Comparison of ENCODE assay signal across 8 mouse cellular contexts in genomic region chr10:96750861-96751260, GRCm38 (mm10).
DNase-seq lines count a peak whose midpoint lies in the region; ATAC-seq and TF ChIP-seq lines count a peak whose summit lies in the region.

No protein-coding gene starts in this region.

- H3K4me2 ChIP-seq in kidney, embryonic 16.5 days (replicated peaks; ENCODE audit: low read depth, low read length): peak overlapping the region; percentile 57; the same call in 1 of the 2 replicates
- no peak overlapping the region for H3K4me2 ChIP-seq in hindbrain, embryonic 14.5 days (replicated peaks)

- intact Hi-C loops in heart, adult 2 months (cut with DNase I): loop anchor here (2.0 to 10.0 kb wide), 5 partner anchors 111 to 564 kb away; partner anchors contain the start of gene Btg1

- H3K27ac ChIP-seq in heart, adult 2 months: peak overlapping the region; percentile 84
- peak overlapping the region; percentile 64 for H3K27ac ChIP-seq in kidney, embryonic 16.5 days (ENCODE audit: low read length)
- no peak overlapping the region for H3K27ac ChIP-seq in hindbrain, embryonic 14.5 days

- H3K9me3 ChIP-seq in kidney, embryonic 16.5 days (ENCODE audit: low read length): no peaks in the 10 kb centered on the region
- H3K9me3 ChIP-seq in hindbrain, embryonic 14.5 days (ENCODE audit: control insufficient read depth, low read length): no peaks in the 10 kb centered on the region

- DNase-seq in lung, adult 18-20 months: peak; percentile 33 to 60
- no peak for DNase-seq in lung, postnatal 14 days
- peak; percentile 72 to 75 for DNase-seq in adrenal gland, postnatal 36 days
- peak in 1 of 2 experiments; percentile 38 for DNase-seq in heart, adult 2 months
- DNase-seq in thymus, adult 18-20 months: no peak
- DNase-seq in hindbrain, embryonic 14.5 days (ENCODE audit: low spot score): no peak

- H3K4me1 ChIP-seq in heart, adult 2 months (ENCODE audit: control insufficient read depth, insufficient read depth, low read length): peaks cover 13% of the 10 kb centered on the region
- peaks cover 18% of the 10 kb centered on the region for H3K4me1 ChIP-seq in kidney, embryonic 16.5 days (ENCODE audit: insufficient read depth, low read length)
- peaks cover 24% of the 10 kb centered on the region for H3K4me1 ChIP-seq in hindbrain, embryonic 14.5 days (replicated peaks; ENCODE audit: control insufficient read depth, insufficient read depth, low read length)

- WGBS in heart, adult 2 months: 30% methylated on average over 5 of the region's 5 CpGs
- 45% methylated on average over 5 of the region's 5 CpGs for WGBS in kidney, embryonic 16.5 days
- 55% methylated on average over 5 of the region's 5 CpGs for WGBS in hindbrain, embryonic 14.5 days

- TF ChIP-seq CTCF in heart, adult 2 months (IDR thresholded peaks at IDR 0.05): 0 out of 2 replicates have a peak, but pooled peaks have one; percentile 15

- no peak overlapping the region for H3K9ac ChIP-seq in heart, adult 2 months (ENCODE audit: low read depth, low read length)
- H3K9ac ChIP-seq in kidney, embryonic 16.5 days (replicated peaks; ENCODE audit: low read length): no peak overlapping the region
- no peak overlapping the region for H3K9ac ChIP-seq in hindbrain, embryonic 14.5 days

- ATAC-seq in kidney, embryonic 16.5 days (ENCODE audit: low FRiP score, low TSS enrichment): no peak; the same call in 1 of the 2 replicates
- ATAC-seq in monocyte, adult 5-6 weeks (replicated peaks; ENCODE audit: insufficient number of reproducible peaks, low FRiP score, low TSS enrichment, poor library complexity, severe bottlenecking): no peak
- ATAC-seq in hindbrain, embryonic 14.5 days (ENCODE audit: low FRiP score): no peak

- TF ChIP-seq POLR2A in heart, adult 2 months (IDR thresholded peaks at IDR 0.05; ENCODE audit: insufficient read depth, low read depth, low read length): no peak

- no peaks in the 10 kb centered on the region for H3K27me3 ChIP-seq in heart, adult 2 months (ENCODE audit: control insufficient read depth, insufficient read depth, low read length)
- no peaks in the 10 kb centered on the region for H3K27me3 ChIP-seq in kidney, embryonic 16.5 days (ENCODE audit: insufficient read depth, low read length)
- no peaks in the 10 kb centered on the region for H3K27me3 ChIP-seq in hindbrain, embryonic 14.5 days (ENCODE audit: control insufficient read depth, insufficient read depth, low read length)

- TF ChIP-seq EP300 in heart, adult 2 months (IDR thresholded peaks at IDR 0.05; ENCODE audit: insufficient read depth, low read depth, low read length): no peak

- peak overlapping the region; percentile 19 for H3K4me3 ChIP-seq in heart, adult 2 months
- H3K4me3 ChIP-seq in kidney, embryonic 16.5 days (ENCODE audit: low read length): no peak overlapping the region
- no peak overlapping the region for H3K4me3 ChIP-seq in hindbrain, embryonic 14.5 days (replicated peaks; ENCODE audit: low read length)

- peaks cover 4% of the 10 kb centered on the region; the same call in 1 of the 2 replicates for H3K36me3 ChIP-seq in heart, adult 2 months (ENCODE audit: control insufficient read depth, insufficient read depth, low read length)
- no peaks in the 10 kb centered on the region for H3K36me3 ChIP-seq in kidney, embryonic 16.5 days (ENCODE audit: insufficient read depth, low read length)
- H3K36me3 ChIP-seq in hindbrain, embryonic 14.5 days (replicated peaks; ENCODE audit: control insufficient read depth, insufficient read depth): no peaks in the 10 kb centered on the region

- H3K79me2 ChIP-seq in heart, adult 2 months (replicated peaks; ENCODE audit: control insufficient read depth, insufficient read depth, low read length): no peaks in the 10 kb centered on the region

Comparison
In these comparisons a context has a peak if more than half of its experiments do, and no peak if none do; other contexts are left out.
1. DNase-seq: peak in lung, adult 18-20 months (2 of 2) and adrenal gland, postnatal 36 days (2 of 2); none in lung, postnatal 14 days (single experiment), thymus, adult 18-20 months (0 of 2) and hindbrain, embryonic 14.5 days (single experiment).